Mouse (Mus musculus) G1E (cell line): ENCODE data around the gene Exoc8.

Source experiments
- CTCF ChIP-seq: IDR thresholded peaks from 2 replicates; pipeline ENCODE4 v1.5.1; 2012; ENCODE audit warnings: low read depth, low read length, inconsistent platforms, mixed read lengths
- GATA1 ChIP-seq: IDR thresholded peaks from 2 replicates; pipeline ENCODE4 v1.6.1; 2012; ENCODE audit warnings: borderline replicate concordance, low read length, inconsistent platforms, mixed read lengths
- GATA2 ChIP-seq: IDR thresholded peaks from 2 replicates; pipeline ENCODE4 v1.6.1; 2012; ENCODE audit warnings: low read depth, low read length, inconsistent platforms, borderline replicate concordance
- POLR2AphosphoS5 ChIP-seq: IDR thresholded peaks from 2 replicates; pipeline ENCODE4 v1.6.1; 2012; ENCODE audit warnings: low read depth, low read length, inconsistent platforms; ENCODE audit not compliant: insufficient replicate concordance
- TAL1 ChIP-seq: conservative IDR thresholded peaks from 2 replicates; pipeline ENCODE4 v1.6.1; 2012; ENCODE audit warnings: low read depth, low read length, inconsistent platforms, mixed read lengths

- TF ChIP-seq CTCF (no peak), TAL1 (no peak), GATA1 (no peak), GATA2 (no peak), POLR2AphosphoS5 (no peak)
Observed at GRCm38 (mm10) chr8:124914061-124914460, 16.6 kb upstream of the Exoc8 start.
